Mouse (Mus musculus): ENCODE data around the gene Pamr1. TPM values are rescaled to one million over a fixed set of nuclear protein-coding genes. Genes with fewer than 3 reads are reported as not detected.

Gene Pamr1
- total and polyA plus RNA-seq, 3 experiments: not detected

DNA sequence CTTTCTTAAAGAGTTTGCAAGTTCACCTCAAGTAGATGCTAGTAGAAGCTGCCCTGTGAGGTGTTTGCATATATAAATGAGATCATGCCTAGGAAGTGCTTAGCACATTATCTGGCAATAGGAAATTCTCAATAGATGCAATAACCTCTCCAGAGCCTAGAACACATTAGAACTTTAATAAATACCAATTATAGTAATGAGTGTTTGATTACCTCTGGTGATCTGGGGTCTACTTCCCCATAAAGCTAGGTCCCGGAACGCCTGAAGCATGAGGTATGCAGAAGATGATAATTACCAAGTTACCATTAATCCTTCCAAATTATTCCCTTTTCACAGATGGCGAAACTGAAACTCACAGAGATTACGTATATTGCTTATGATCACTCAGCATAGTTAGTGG lies 22.2 kb upstream of the Pamr1 start:
- H3K36me3 ChIP-seq (ENCODE audit: control insufficient read depth in 1 of 2, insufficient read depth in 2 of 2, low read length in 2 of 2): no peaks in the 10 kb centered on the region
- no peak for TF ChIP-seq ZKSCAN1 (IDR thresholded peaks at IDR 0.05; ENCODE audit: low read depth, low read length)
- TF ChIP-seq USF1 (IDR thresholded peaks at IDR 0.05; ENCODE audit: low read depth, low read length): no peak
- no peak for TF ChIP-seq ZMIZ1 (IDR thresholded peaks at IDR 0.05; ENCODE audit: low read depth, low read length)
- TF ChIP-seq MXI1 (IDR thresholded peaks at IDR 0.05; ENCODE audit: low read depth, low read length): no peak
- no peak for TF ChIP-seq E2F4 (IDR thresholded peaks at IDR 0.05; ENCODE audit: borderline replicate concordance, low read depth, low read length)
- H3K27ac ChIP-seq (ENCODE audit: control insufficient read depth, low read depth, low read length): no peak overlapping the region
- H3K79me2 ChIP-seq (ENCODE audit: control insufficient read depth, insufficient read depth, low read length, poor library complexity): no peaks in the 10 kb centered on the region
- no peaks in the 10 kb centered on the region; a peak in 1 of 4 replicates for H3K4me1 ChIP-seq (ENCODE audit: control insufficient read depth in 1 of 2, insufficient read depth in 2 of 2, low read length in 2 of 2)
- no peak overlapping the region for H3K9ac ChIP-seq (ENCODE audit: control insufficient read depth, low read depth, low read length, poor library complexity, severe bottlenecking)
- H3K4me3 ChIP-seq (ENCODE audit: control insufficient read depth in 1 of 2, insufficient read depth in 1 of 2, low read depth in 2 of 2, low read length in 2 of 2): no peak overlapping the region
- no peaks in the 10 kb centered on the region for H3K9me3 ChIP-seq (replicated peaks; ENCODE audit: insufficient read depth, low read length)
- H3K27me3 ChIP-seq (ENCODE audit: control insufficient read depth in 1 of 2, insufficient read depth in 2 of 2, low read length in 2 of 2): peaks cover 1 to 3% of the 10 kb centered on the region in 2 experiments; a peak in 2 of 4 replicates
- DNase-seq (ENCODE audit: low read depth, low spot score): no peak

DNA sequence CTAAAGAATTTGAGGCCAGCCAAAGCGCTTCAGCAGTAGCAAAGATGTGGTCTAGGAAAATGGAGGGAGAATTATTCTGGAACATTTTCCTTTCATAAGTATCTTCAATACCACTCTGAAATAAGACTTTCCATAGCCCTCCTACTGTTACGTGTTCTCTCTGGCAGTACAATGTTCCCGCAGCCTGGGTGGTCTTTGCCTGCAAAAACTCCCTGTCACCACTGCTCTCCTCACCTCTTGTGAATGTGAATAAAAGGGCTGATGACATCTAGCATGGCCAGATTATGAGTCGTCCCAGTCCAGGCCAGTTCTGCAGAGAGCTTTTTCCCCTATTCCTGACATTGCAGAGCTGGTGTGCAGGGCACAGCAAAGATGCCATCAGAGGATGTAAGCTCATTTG lies 16.4 kb upstream of the Pamr1 start:
- Histone ChIP-seq H3K9ac (ENCODE audit: control insufficient read depth, low read depth, low read length, poor library complexity, severe bottlenecking) (no peak overlapping the region), H3K9me3 (replicated peaks; ENCODE audit: insufficient read depth, low read length) (no peaks in the 10 kb centered on the region), H3K36me3 (ENCODE audit: control insufficient read depth in 1 of 2, insufficient read depth in 2 of 2, low read length in 2 of 2) (no peaks in the 10 kb centered on the region), H3K4me3 (ENCODE audit: control insufficient read depth in 1 of 2, insufficient read depth in 1 of 2, low read depth in 2 of 2, low read length in 2 of 2) (no peak overlapping the region), H3K79me2 (ENCODE audit: control insufficient read depth, insufficient read depth, low read length, poor library complexity) (no peaks in the 10 kb centered on the region), H3K27ac (ENCODE audit: control insufficient read depth, low read depth, low read length) (no peak overlapping the region), H3K4me1 (ENCODE audit: control insufficient read depth in 1 of 2, insufficient read depth in 2 of 2, low read length in 2 of 2) (no peaks in the 10 kb centered on the region; a peak in 1 of 4 replicates), H3K27me3 (ENCODE audit: control insufficient read depth in 1 of 2, insufficient read depth in 2 of 2, low read length in 2 of 2) (peaks cover 6 to 9% of the 10 kb centered on the region in 2 experiments)
- DNase-seq (ENCODE audit: low read depth, low spot score): no peak
- TF ChIP-seq SIN3A (IDR thresholded peaks at IDR 0.05; ENCODE audit: low read length) (no peak), CHD2 (IDR thresholded peaks at IDR 0.05; ENCODE audit: low read length) (no peak), ZNF384 (IDR thresholded peaks at IDR 0.05; ENCODE audit: low read depth, low read length) (no peak), USF1 (IDR thresholded peaks at IDR 0.05; ENCODE audit: low read depth, low read length) (no peak), TCF12 (IDR thresholded peaks at IDR 0.05; ENCODE audit: low read depth, low read length) (no peak), ZMIZ1 (IDR thresholded peaks at IDR 0.05; ENCODE audit: low read depth, low read length) (no peak), BHLHE40 (IDR thresholded peaks at IDR 0.05; ENCODE audit: borderline replicate concordance, low read depth, low read length) (no peak), NRF1 (IDR thresholded peaks at IDR 0.05; ENCODE audit: insufficient read depth, low read depth, low read length, poor library complexity, severe bottlenecking) (no peak), MYC (IDR thresholded peaks at IDR 0.05; ENCODE audit: low read depth, low read length) (no peak), RCOR1 (IDR thresholded peaks at IDR 0.05; ENCODE audit: low read depth, low read length) (no peak), TAL1 (IDR thresholded peaks at IDR 0.05; ENCODE audit: low read length) (no peak), NELFE (IDR thresholded peaks at IDR 0.05; ENCODE audit: low read depth, low read length) (no peak), HCFC1 (IDR thresholded peaks at IDR 0.05; ENCODE audit: low read depth, low read length) (no peak), ETS1 (IDR thresholded peaks at IDR 0.05; ENCODE audit: low read depth, low read length) (no peak), UBTF (IDR thresholded peaks at IDR 0.05; ENCODE audit: borderline replicate concordance, insufficient read depth, low read depth, low read length) (no peak), ZC3H11A (IDR thresholded peaks at IDR 0.05; ENCODE audit: low read depth, low read length) (no peak), TBP (IDR thresholded peaks at IDR 0.05; ENCODE audit: low read depth, low read length) (no peak)

Measured in MEL (cell line).